Mouse (Mus musculus): ENCODE measurements around the gene Usf1. TPM values are rescaled to one million over a fixed set of nuclear protein-coding genes. Genes with fewer than 3 reads are reported as not detected.

Usf1 gene
- polyA plus RNA-seq, 1 experiment: 80.1 TPM

- DNase-seq (ENCODE audit: low read depth, low spot score): no peak
- 20% methylated on average over 10 of the region's 10 CpGs for WGBS
Measured at GRCm38 (mm10) chr1:171447692-171448091, 36.6 kb downstream of the Usf1 start.

DNA sequence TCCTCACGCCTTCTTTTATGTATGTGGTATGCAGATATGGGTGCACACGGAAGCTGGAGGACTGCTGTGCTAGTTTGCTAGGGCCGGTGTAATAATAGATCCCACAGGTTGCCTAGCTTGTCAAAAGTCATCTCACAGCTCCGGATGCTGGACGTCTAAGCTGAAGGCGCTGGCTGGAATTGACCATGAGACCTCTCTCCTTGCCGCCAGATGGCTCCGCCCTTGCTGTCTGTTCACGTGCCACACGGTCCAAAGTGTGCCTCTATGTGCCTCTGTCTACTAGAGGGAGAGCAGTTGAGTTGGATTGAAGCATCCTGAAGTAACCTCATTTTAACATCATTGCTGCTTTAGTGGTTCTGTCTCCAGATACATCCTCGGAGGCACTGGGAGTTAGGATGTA lies 38.9 kb downstream of the Usf1 start:
- no peak for DNase-seq (ENCODE audit: low read depth, low spot score)
- WGBS: 57% methylated on average over 11 of the region's 11 CpGs

- DNase-seq (ENCODE audit: low read depth, low spot score): no peak
Measured at GRCm38 (mm10) chr1:171451001-171451400, 39.9 kb downstream of the Usf1 start.

GRCm38 (mm10) chr1:171452522-171452921 lies 41.4 kb downstream of the Usf1 start:
- 58% methylated on average over 5 of the region's 5 CpGs for WGBS
- DNase-seq (ENCODE audit: low read depth, low spot score): no peak

More at GRCm38 (mm10) chr1:171451001-171451400, 39.9 kb downstream of the Usf1 start:
- 63% methylated on average over 10 of the region's 10 CpGs for WGBS

- WGBS: 47% methylated on average over 5 of the region's 5 CpGs
- no peak for DNase-seq (ENCODE audit: low read depth, low spot score)
Measured at GRCm38 (mm10) chr1:171452923-171453322, 41.8 kb downstream of the Usf1 start.

- WGBS: 67% methylated on average over 6 of the region's 6 CpGs
- DNase-seq (ENCODE audit: low read depth, low spot score): no peak
Measured at GRCm38 (mm10) chr1:171454926-171455325, 43.8 kb downstream of the Usf1 start.

- DNase-seq (ENCODE audit: low read depth, low spot score): no peak
- 78% methylated on average over 1 of the region's 1 CpGs for WGBS
Measured at GRCm38 (mm10) chr1:171457568-171457967, 46.5 kb downstream of the Usf1 start.

DNA sequence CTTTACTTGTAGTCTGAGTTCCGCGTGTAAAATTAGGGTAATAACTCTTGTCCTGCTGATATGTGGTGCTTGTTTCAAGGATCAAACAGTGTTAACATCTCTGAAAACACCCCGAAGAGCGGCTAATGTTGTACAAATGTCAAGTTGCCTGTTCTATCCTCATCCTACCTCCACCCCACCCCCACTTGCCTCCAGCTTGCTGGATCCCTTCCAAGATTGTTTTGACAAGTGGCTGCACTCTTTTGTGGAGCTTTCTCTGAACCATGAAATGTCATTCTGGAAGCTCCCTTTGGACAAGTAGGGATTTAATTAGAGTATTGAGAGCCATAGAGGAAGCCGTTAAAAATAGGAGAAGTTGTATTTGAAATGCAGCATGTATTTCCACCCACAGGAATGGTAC lies 48.7 kb downstream of the Usf1 start:
- no peak for DNase-seq (ENCODE audit: low read depth, low spot score)
- 38% methylated on average over 5 of the region's 5 CpGs for WGBS

- 87% methylated on average over 22 of the region's 22 CpGs for WGBS
- no peak for DNase-seq (ENCODE audit: low read depth, low spot score)
Measured at GRCm38 (mm10) chr1:171460551-171461503, 49.7 kb downstream of the Usf1 start.

- DNase-seq (ENCODE audit: low read depth, low spot score): no peak
- WGBS: 75% methylated on average over 3 of the region's 3 CpGs
Measured at GRCm38 (mm10) chr1:171463133-171463532, 52.0 kb downstream of the Usf1 start.

DNA sequence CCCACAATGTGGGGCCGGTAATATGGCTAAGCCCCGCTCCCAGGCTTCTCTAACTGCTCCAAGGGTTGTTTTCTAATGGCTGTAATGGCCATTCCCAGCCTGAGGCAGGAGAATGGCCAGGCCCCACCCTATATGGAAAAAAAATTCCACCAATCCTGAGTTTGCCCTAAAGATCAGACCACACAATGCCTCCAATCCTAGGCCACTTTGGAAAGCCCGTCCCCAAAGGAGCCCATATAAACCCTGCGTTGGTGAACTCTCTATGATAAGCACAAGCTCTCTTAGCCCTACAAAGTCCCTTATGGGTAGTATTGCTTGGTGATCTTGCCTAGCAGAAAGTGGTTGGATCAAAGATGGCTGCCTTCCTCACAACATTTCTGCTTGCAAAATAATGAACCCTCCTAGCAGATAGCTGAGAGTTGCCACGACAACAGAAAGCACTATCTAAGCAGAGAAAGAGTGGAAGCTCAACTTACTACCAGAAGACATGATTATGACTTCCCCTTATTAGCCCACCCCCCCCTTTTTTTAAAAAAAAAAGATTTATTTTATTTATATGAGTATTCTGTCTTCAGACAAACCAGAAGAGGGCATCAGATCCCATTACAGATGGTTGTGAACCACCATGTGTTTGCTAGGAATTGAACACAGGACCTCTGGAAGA lies 54.8 kb downstream of the Usf1 start:
- 88% methylated on average over 5 of the region's 5 CpGs for WGBS
- DNase-seq (ENCODE audit: low read depth, low spot score): no peak

DNA sequence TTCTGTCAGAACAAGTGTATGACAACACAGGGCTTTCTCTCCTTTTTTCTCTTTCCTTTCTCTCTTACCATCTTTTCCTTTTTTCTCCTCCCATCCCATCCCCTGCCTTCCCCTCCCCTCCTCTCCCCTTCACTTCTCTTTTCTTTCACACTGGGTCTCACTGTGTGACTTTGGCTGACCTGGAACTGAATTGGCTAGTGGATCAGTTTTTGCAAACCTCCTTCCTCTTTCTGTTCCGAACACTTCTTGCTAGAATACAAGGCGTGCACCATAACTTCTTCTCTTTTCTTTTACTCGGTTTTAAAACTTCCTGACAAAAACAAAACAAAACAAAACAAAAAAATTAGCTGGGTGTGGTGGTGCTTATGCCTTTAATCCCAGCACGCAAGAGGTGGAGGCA lies 55.5 kb downstream of the Usf1 start:
- no peak for DNase-seq (ENCODE audit: low read depth, low spot score)
- 66% methylated on average over 4 of the region's 4 CpGs for WGBS

Other genes with a start within 250 kb of the Usf1 start
- 23.6 and 25.2 TPM in 2 replicates for gene Pcp4l1, start 215.0 kb upstream of the Usf1 start, polyA plus RNA-seq (2012; rRNA removed)
- gene Nr1i3, start 197.3 kb upstream of the Usf1 start, polyA plus RNA-seq (2012; rRNA removed): 3.8 and 22.7 TPM in 2 replicates
- 23.1 and 24.0 TPM in 2 replicates for gene Tomm40l, start 188.8 kb upstream of the Usf1 start, polyA plus RNA-seq (2012; rRNA removed)
- 0.50 and 1.9 TPM in 2 replicates for gene Apoa2, start 186.3 kb upstream of the Usf1 start, polyA plus RNA-seq (2012; rRNA removed)
- gene Fcer1g, start 176.9 kb upstream of the Usf1 start, polyA plus RNA-seq (2012; rRNA removed): 56.2 and 58.5 TPM in 2 replicates
- 1.1 and 2.5 TPM in 2 replicates for gene Adamts4, start 160.9 kb upstream of the Usf1 start, polyA plus RNA-seq (2012; rRNA removed)
- gene Ndufs2, start 159.9 kb upstream of the Usf1 start, polyA plus RNA-seq (2012; rRNA removed): 167 and 181 TPM in 2 replicates
- 70.3 and 80.0 TPM in 2 replicates for gene B4galt3, start 141.0 kb upstream of the Usf1 start, polyA plus RNA-seq (2012; rRNA removed)
- gene Ppox, start 130.1 kb upstream of the Usf1 start, polyA plus RNA-seq (2012; rRNA removed): 21.9 and 34.8 TPM in 2 replicates
- gene Usp21, start 123.3 kb upstream of the Usf1 start, polyA plus RNA-seq (2012; rRNA removed): 30.0 and 36.4 TPM in 2 replicates
- 34.5 and 35.8 TPM in 2 replicates for gene Ufc1, start 116.3 kb upstream of the Usf1 start, polyA plus RNA-seq (2012; rRNA removed)
- 44.3 and 50.3 TPM in 2 replicates for gene Dedd, start 82.2 kb upstream of the Usf1 start, polyA plus RNA-seq (2012; rRNA removed)
- 46.5 and 54.7 TPM in 2 replicates for gene Nit1, start 65.7 kb upstream of the Usf1 start, polyA plus RNA-seq (2012; rRNA removed)
- 10.3 and 11.7 TPM in 2 replicates for gene Pfdn2, start 65.6 kb upstream of the Usf1 start, polyA plus RNA-seq (2012; rRNA removed)
- 0.14 and 0.18 TPM in 2 replicates for gene Klhdc9, start 50.5 kb upstream of the Usf1 start, polyA plus RNA-seq (2012; rRNA removed)
- gene Nectin4, start 41.2 kb upstream of the Usf1 start, polyA plus RNA-seq (2012; rRNA removed): 0.51 and 0.59 TPM in 2 replicates
- gene Arhgap30, start 22.4 kb upstream of the Usf1 start, polyA plus RNA-seq (2012; rRNA removed): 7.0 and 10.2 TPM in 2 replicates
- gene Tstd1, start 7.6 kb downstream of the Usf1 start, polyA plus RNA-seq (2012; rRNA removed): 77.2 and 98.1 TPM in 2 replicates
- gene F11r, start 26.2 kb downstream of the Usf1 start, polyA plus RNA-seq (2012; rRNA removed): 160 and 191 TPM in 2 replicates
- gene Alyref2, start 92.2 kb downstream of the Usf1 start, polyA plus RNA-seq (2012; rRNA removed): 3.8 and 5.1 TPM in 2 replicates
- gene Itln1, start 124.0 kb downstream of the Usf1 start, polyA plus RNA-seq (2012; rRNA removed): 2,801 and 3,610 TPM in 2 replicates
- 2.4 and 3.4 TPM in 2 replicates for gene Cd244a, start 147.9 kb downstream of the Usf1 start, polyA plus RNA-seq (2012; rRNA removed)
- 2.9 and 3.6 TPM in 2 replicates for gene Ly9, start 196.1 kb downstream of the Usf1 start, polyA plus RNA-seq (2012; rRNA removed)
- gene Slamf7, start 241.7 kb downstream of the Usf1 start, polyA plus RNA-seq (2012; rRNA removed): 2.0 and 5.3 TPM in 2 replicates